Mouse (Mus musculus): Measurements from ENCODE around the gene Eno2. TPM values are rescaled to one million over a fixed set of nuclear protein-coding genes. Genes with fewer than 3 reads are reported as not detected.
A peak's percentile ranks its signal among the peaks of the same experiment; 100 is the strongest.

The Eno2 gene
- polyA plus RNA-seq, 1 experiment from 2014 or later = 4.8 TPM

DNA sequence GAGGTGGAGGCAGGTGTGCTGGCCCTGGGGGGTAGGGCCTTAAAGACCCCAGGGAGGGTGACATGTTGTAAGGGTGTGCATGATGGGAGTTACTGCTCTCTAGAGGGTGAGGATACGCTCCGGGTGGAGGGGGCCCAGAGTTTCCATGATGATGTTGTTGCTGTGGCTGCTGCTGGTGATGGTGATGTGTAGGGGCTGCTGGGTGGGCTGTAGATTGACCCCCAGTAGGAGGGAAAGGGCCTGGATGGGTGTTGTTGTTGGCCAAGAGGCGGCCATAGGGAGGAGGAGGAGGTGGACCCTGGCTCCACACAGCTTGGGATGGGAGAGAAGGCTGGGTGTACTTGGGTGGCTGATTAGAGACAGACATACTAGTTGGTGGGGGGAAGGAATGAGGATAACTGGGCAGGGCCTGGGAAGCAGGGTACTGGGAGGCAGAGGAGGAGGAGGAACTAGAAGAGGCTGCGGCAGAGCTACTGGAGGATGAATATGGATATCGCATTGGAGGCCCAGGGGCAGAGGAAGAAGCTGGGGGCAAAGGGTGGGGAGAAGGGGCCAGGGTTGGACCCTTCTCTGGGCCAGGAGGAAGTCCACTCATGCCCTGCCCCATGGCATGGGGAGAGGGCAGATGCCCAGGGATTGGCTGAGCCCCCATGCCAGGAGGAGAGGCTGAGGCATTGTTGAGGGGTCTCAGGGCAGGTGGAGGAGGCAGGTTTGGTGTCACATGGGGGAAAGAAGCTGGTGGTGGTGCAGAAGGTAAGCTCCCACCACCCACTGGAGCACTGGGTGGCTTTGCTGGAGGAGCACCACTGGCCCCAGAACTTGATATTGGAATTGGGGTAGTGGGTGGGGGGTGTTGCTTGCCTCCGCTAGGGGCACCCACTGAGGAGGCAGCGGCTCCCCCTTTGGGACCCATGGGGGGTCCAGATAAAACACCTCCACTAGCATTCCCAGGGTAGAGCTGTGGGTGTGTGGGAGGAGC is 22.5 kb downstream of the Eno2 start:
- no peaks in the 10 kb centered on the region for H3K27me3 ChIP-seq
- H3K4me2 ChIP-seq = peak overlapping the region; percentile 89
- 90% methylated on average over 7 of the region's 7 CpGs for WGBS
- H3K9ac ChIP-seq (replicated peaks) = peak overlapping the region; percentile 23; the same call in 1 of the 2 replicates
- H3K27ac ChIP-seq = peak overlapping the region; percentile 93; the same call in 1 of the 2 replicates
- H3K9me3 ChIP-seq = no peaks in the 10 kb centered on the region
- peaks cover 25% of the 10 kb centered on the region for H3K4me1 ChIP-seq (replicated peaks)
- peak overlapping the region; percentile 47 for H3K4me3 ChIP-seq (replicated peaks)
- no peak for ATAC-seq (ENCODE audit: insufficient number of reproducible peaks, insufficient read depth, low FRiP score, low TSS enrichment, low read depth)
- peaks cover 70% of the 10 kb centered on the region for H3K36me3 ChIP-seq

GRCm38 (mm10) chr6:124746296-124746605 is 23.2 kb downstream of the Eno2 start:
- Histone ChIP-seq H3K9ac (replicated peaks) (peak overlapping the region; percentile 80), H3K4me2 (peak overlapping the region; percentile 89), H3K36me3 (peaks cover 70% of the 10 kb centered on the region), H3K4me1 (replicated peaks) (peaks cover 30% of the 10 kb centered on the region), H3K4me3 (replicated peaks) (peak overlapping the region; percentile 47), H3K9me3 (no peaks in the 10 kb centered on the region), H3K27ac (peak overlapping the region; percentile 93), H3K27me3 (no peaks in the 10 kb centered on the region)
- WGBS = 12% methylated on average over 8 of the region's 8 CpGs
- peak; percentile 9 for ATAC-seq (ENCODE audit: insufficient number of reproducible peaks, insufficient read depth, low FRiP score, low TSS enrichment, low read depth)

DNA sequence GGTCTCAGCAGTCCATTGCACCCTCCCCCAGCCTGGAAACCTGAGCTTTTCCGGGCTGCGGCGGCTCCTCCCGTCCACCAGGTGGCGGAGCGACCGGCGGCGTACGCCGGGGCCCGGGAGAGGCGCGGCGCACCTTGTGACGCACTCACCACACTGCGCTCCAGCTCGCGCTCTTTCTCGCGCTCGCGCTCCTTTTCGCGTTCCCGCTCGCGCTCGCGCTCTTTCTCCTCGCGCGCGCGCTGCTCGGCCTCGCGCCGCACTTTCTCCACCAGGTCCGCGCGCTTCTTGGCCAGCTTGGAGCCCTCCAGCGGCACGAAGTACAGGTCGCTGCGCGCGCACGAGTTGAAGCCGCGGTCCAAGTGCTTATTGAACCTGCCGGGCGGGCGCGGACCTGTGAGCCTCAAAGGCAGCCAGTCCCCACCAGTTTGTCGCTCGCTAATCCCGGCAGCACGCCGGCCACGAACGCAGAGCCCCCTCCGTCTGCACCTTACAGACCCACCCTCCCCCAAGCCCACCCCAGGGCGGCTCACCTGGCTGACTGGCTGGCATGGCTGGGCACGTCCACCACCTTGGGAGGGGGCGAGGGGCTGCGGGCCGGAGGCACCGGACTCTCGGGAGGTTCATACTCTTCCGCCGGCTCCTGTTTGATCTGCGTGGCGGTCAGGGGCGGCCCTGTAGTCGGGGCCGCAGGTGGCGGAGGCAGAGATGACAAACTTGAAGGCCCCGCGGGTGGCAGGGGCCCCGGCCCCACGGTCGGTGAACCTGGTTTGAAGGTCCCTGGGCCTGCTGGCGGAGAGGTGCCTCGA is 23.8 kb downstream of the Eno2 start:
- WGBS = under 1% methylated on average over 85 of the region's 85 CpGs
- H3K4me2 ChIP-seq = peak overlapping the region; percentile 89
- peaks cover 70% of the 10 kb centered on the region for H3K36me3 ChIP-seq
- H3K9ac ChIP-seq (replicated peaks) = peak overlapping the region; percentile 80
- no peaks in the 10 kb centered on the region for H3K27me3 ChIP-seq
- ATAC-seq (ENCODE audit: insufficient number of reproducible peaks, insufficient read depth, low FRiP score, low TSS enrichment, low read depth) = peak; percentile 82
- peak overlapping the region; percentile 93 for H3K27ac ChIP-seq
- H3K4me3 ChIP-seq (replicated peaks) = peak overlapping the region; percentile 47
- peaks cover 30% of the 10 kb centered on the region for H3K4me1 ChIP-seq (replicated peaks)
- H3K9me3 ChIP-seq = no peaks in the 10 kb centered on the region

GRCm38 (mm10) chr6:124744755-124745321 is 24.6 kb downstream of the Eno2 start:
- whole genome bisulfite sequencing = 72% methylated on average over 26 of the region's 26 CpGs
- Histone ChIP-seq H3K27me3 (no peaks in the 10 kb centered on the region), H3K4me2 (peak overlapping the region; percentile 89), H3K4me1 (replicated peaks) (peaks cover 31% of the 10 kb centered on the region), H3K9ac (replicated peaks) (peak overlapping the region; percentile 50; the same call in 1 of the 2 replicates), H3K36me3 (peaks cover 68% of the 10 kb centered on the region), H3K9me3 (no peaks in the 10 kb centered on the region), H3K27ac (peak overlapping the region; percentile 93), H3K4me3 (replicated peaks) (peak overlapping the region; percentile 47)
- no peak for ATAC-seq (ENCODE audit: insufficient number of reproducible peaks, insufficient read depth, low FRiP score, low TSS enrichment, low read depth)

- no peak overlapping the region for H3K9ac ChIP-seq (replicated peaks)
These were observed 25.8 kb downstream of the Eno2 start for GRCm38 (mm10) chr6:124743647-124744046.

GRCm38 (mm10) chr6:124742839-124743514 is 26.5 kb downstream of the Eno2 start:
- H3K4me2 ChIP-seq = no peak overlapping the region
- peak overlapping the region; percentile 7; the same call in 1 of the 2 replicates for H3K27ac ChIP-seq
- H3K36me3 ChIP-seq = peaks cover 58% of the 10 kb centered on the region
- peaks cover 48% of the 10 kb centered on the region for H3K4me1 ChIP-seq (replicated peaks)
- H3K9ac ChIP-seq (replicated peaks) = no peak overlapping the region
- ATAC-seq (ENCODE audit: insufficient number of reproducible peaks, insufficient read depth, low FRiP score, low TSS enrichment, low read depth) = no peak
- no peaks in the 10 kb centered on the region for H3K9me3 ChIP-seq
- H3K4me3 ChIP-seq (replicated peaks) = no peak overlapping the region
- 89% methylated on average over 15 of the region's 15 CpGs for WGBS
- H3K27me3 ChIP-seq = no peaks in the 10 kb centered on the region

More at GRCm38 (mm10) chr6:124743647-124744046, 25.8 kb downstream of the Eno2 start:
- Histone ChIP-seq H3K4me2 (no peak overlapping the region), H3K4me1 (replicated peaks) (peaks cover 43% of the 10 kb centered on the region), H3K4me3 (replicated peaks) (no peak overlapping the region), H3K9me3 (no peaks in the 10 kb centered on the region), H3K27ac (no peak overlapping the region), H3K36me3 (peaks cover 63% of the 10 kb centered on the region), H3K27me3 (no peaks in the 10 kb centered on the region)
- WGBS = 89% methylated on average over 8 of the region's 8 CpGs
- no peak for ATAC-seq (ENCODE audit: insufficient number of reproducible peaks, insufficient read depth, low FRiP score, low TSS enrichment, low read depth)

GRCm38 (mm10) chr6:124741842-124742241 is 27.6 kb downstream of the Eno2 start:
- Histone ChIP-seq H3K9me3 (no peaks in the 10 kb centered on the region), H3K4me1 (replicated peaks) (peaks cover 43% of the 10 kb centered on the region), H3K27ac (peak overlapping the region; percentile 100), H3K4me3 (replicated peaks) (peak overlapping the region; percentile 57), H3K9ac (replicated peaks) (no peak overlapping the region; the same call in 1 of the 2 replicates), H3K27me3 (no peaks in the 10 kb centered on the region), H3K4me2 (peak overlapping the region; percentile 73), H3K36me3 (peaks cover 46% of the 10 kb centered on the region)
- ATAC-seq (ENCODE audit: insufficient number of reproducible peaks, insufficient read depth, low FRiP score, low TSS enrichment, low read depth) = no peak
- WGBS = 70% methylated on average over 3 of the region's 3 CpGs

- Histone ChIP-seq H3K27me3 (no peaks in the 10 kb centered on the region), H3K4me3 (replicated peaks) (peak within 1 kb of the TSS; percentile 57), H3K9me3 (no peaks in the 10 kb centered on the region), H3K4me1 (replicated peaks) (peaks cover 36% of the 10 kb centered on the region), H3K4me2 (peak within 1 kb of the TSS; percentile 73), H3K36me3 (peaks cover 39% of the 10 kb centered on the region), H3K9ac (replicated peaks) (peak within 1 kb of the TSS; percentile 90), H3K27ac (peak within 1 kb of the TSS; percentile 100)
- ATAC-seq (ENCODE audit: insufficient number of reproducible peaks, insufficient read depth, low FRiP score, low TSS enrichment, low read depth) = peak; percentile 66
- under 1% methylated on average over 41 of the region's 41 CpGs for whole genome bisulfite sequencing
These were observed 28.3 kb downstream of the Eno2 start, which contains the start of gene Grcc10 for GRCm38 (mm10) chr6:124740888-124741761. TSS of gene Grcc10 (minus strand) at chr6:124741374.

GRCm38 (mm10) chr6:124740211-124740887 is 29.1 kb downstream of the Eno2 start:
- ATAC-seq (ENCODE audit: insufficient number of reproducible peaks, insufficient read depth, low FRiP score, low TSS enrichment, low read depth) = peak; percentile 43; the same call in 1 of the 2 replicates
- Histone ChIP-seq H3K4me3 (replicated peaks) (peak overlapping the region; percentile 57), H3K9me3 (no peaks in the 10 kb centered on the region), H3K9ac (replicated peaks) (peak overlapping the region; percentile 90), H3K4me2 (peak overlapping the region; percentile 73), H3K27me3 (no peaks in the 10 kb centered on the region), H3K27ac (peak overlapping the region; percentile 100), H3K36me3 (peaks cover 38% of the 10 kb centered on the region), H3K4me1 (replicated peaks) (peaks cover 32% of the 10 kb centered on the region)
- whole genome bisulfite sequencing = under 1% methylated on average over 29 of the region's 29 CpGs

Data from limb, embryonic 12.5 days (tissue).